Comparison of ENCODE assay signal across 24 mouse cellular contexts in the genomic region with DNA sequence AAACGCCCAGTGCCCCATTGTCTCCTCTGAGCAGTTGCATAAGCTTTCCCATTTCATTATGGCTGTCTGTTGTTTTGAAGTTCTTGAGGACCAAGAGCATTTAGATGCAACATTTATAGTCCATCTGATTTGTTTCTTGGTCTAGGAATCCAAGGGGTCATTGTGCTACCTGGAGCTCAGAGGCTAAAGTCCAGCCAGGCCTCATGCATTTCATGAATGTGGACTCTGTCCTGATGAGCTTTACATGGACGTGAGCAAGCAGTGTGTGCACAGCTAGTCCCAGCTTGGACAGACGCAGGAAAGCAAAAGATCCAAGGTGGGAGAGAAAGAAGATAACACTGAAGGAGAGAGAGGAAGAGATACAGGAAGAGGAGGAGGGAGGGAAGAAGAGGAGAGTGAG.
DNase-seq lines count a peak whose midpoint lies in the region; ATAC-seq and TF ChIP-seq lines count a peak whose summit lies in the region.
"Had no signal": no experiment of that assay in that cellular context is flagged by ENCODE, and none has a peak within 500 bp of the region (broad histone marks: within the 10 kb centered on the region; RNA-seq: fewer than 3 reads in every experiment).

No protein-coding gene starts in this region.

- H3K27ac ChIP-seq in kidney, adult 2 months (ENCODE audit: insufficient read depth, low read depth, low read length), result peak overlapping the region; percentile 51; the same call in 1 of the 2 replicates
- H3K27ac ChIP-seq in kidney, embryonic 15.5 days, result no peak overlapping the region
- H3K27ac ChIP-seq: forebrain, embryonic 10.5 days; forebrain, embryonic 13.5 days; heart, embryonic 15.5 days; hindbrain, embryonic 10.5 days; hindbrain, embryonic 13.5 days had no signal

- DNase-seq in kidney, adult 2 months, result peak; percentile 82
- peak; percentile 78 for DNase-seq in kidney, adult 9 months
- DNase-seq in kidney, postnatal 10 days, result peak; percentile 27
- peak; percentile 61 to 75 for DNase-seq in kidney, postnatal 36 days
- DNase-seq in layer of hippocampus, adult 18-20 months (ENCODE audit: low spot score in 2 of 2), result no peak
- DNase-seq in adrenal gland, postnatal 36 days, result no peak
- no peak for DNase-seq in gastrocnemius, adult 8-10 months (ENCODE audit: low spot score in 2 of 2)
- DNase-seq: adrenal gland, adult 8-10 months; adrenal gland, postnatal 25 days; cerebellum, adult 18-20 months; cerebellum, adult 9-10 months; gastrocnemius, postnatal 14 days; heart, adult 18-20 months; heart, postnatal 10 days; heart, postnatal 36 days had no signal

- WGBS in kidney, adult 2 months, result 42% methylated on average over 3 of the region's 3 CpGs
- WGBS in kidney, embryonic 15.5 days, result 78% methylated on average over 3 of the region's 3 CpGs

- no peaks in the 10 kb centered on the region for H3K36me3 ChIP-seq in kidney, adult 2 months (ENCODE audit: control insufficient read depth, insufficient read depth, low read length)
- H3K36me3 ChIP-seq in kidney, embryonic 15.5 days, result no peaks in the 10 kb centered on the region
- H3K36me3 ChIP-seq: forebrain, embryonic 10.5 days; heart, embryonic 12.5 days; heart, embryonic 15.5 days; hindbrain, embryonic 10.5 days; hindbrain, embryonic 13.5 days had no signal

- ATAC-seq in kidney, embryonic 15.5 days (replicated peaks; ENCODE audit: low FRiP score), result no peak
- ATAC-seq: CD4-positive, CD25-positive, alpha-beta regulatory T cell, adult 4 months; forebrain, embryonic 13.5 days; forebrain, embryonic 16.5 days had no signal

- H3K4me1 ChIP-seq in kidney, adult 2 months (ENCODE audit: control insufficient read depth, insufficient read depth, low read length), result no peaks in the 10 kb centered on the region
- H3K4me1 ChIP-seq in kidney, embryonic 15.5 days, result no peaks in the 10 kb centered on the region
- H3K4me1 ChIP-seq: forebrain, embryonic 10.5 days; forebrain, embryonic 13.5 days; heart, embryonic 12.5 days; heart, embryonic 15.5 days; hindbrain, embryonic 10.5 days; hindbrain, embryonic 13.5 days had no signal

- H3K4me3 ChIP-seq in kidney, adult 2 months (ENCODE audit: insufficient read depth, low read depth, low read length), result no peak overlapping the region
- no peak overlapping the region for H3K4me3 ChIP-seq in kidney, embryonic 15.5 days (replicated peaks)
- H3K4me3 ChIP-seq: forebrain, embryonic 10.5 days; forebrain, embryonic 13.5 days; heart, embryonic 12.5 days; heart, embryonic 15.5 days; hindbrain, embryonic 10.5 days; hindbrain, embryonic 13.5 days had no signal

- no peak overlapping the region for H3K9ac ChIP-seq in kidney, embryonic 15.5 days
- H3K9ac ChIP-seq: forebrain, embryonic 13.5 days; heart, embryonic 12.5 days; heart, embryonic 15.5 days; hindbrain, embryonic 13.5 days had no signal

- H3K27me3 ChIP-seq in kidney, adult 2 months (replicated peaks; ENCODE audit: control insufficient read depth, insufficient read depth, low read length), result no peaks in the 10 kb centered on the region
- no peaks in the 10 kb centered on the region for H3K27me3 ChIP-seq in kidney, embryonic 15.5 days
- H3K27me3 ChIP-seq: forebrain, embryonic 13.5 days; heart, embryonic 12.5 days; heart, embryonic 15.5 days; hindbrain, embryonic 13.5 days had no signal

- no peaks in the 10 kb centered on the region for H3K9me3 ChIP-seq in kidney, embryonic 15.5 days (replicated peaks)
- H3K9me3 ChIP-seq: forebrain, embryonic 10.5 days; forebrain, embryonic 13.5 days; heart, embryonic 12.5 days; heart, embryonic 15.5 days; hindbrain, embryonic 10.5 days; hindbrain, embryonic 13.5 days had no signal

- no peak overlapping the region for H3K4me2 ChIP-seq in kidney, embryonic 15.5 days
- H3K4me2 ChIP-seq: forebrain, embryonic 13.5 days; heart, embryonic 12.5 days; heart, embryonic 15.5 days; hindbrain, embryonic 13.5 days had no signal

- TF ChIP-seq POLR2A in kidney, adult 2 months (IDR thresholded peaks at IDR 0.05; ENCODE audit: low read depth, low read length), result no peak

- no peak for TF ChIP-seq CTCF in kidney, adult 2 months (conservative IDR thresholded peaks at IDR 0.05; ENCODE audit: insufficient read depth, insufficient read length, low read depth, low read length)

Comparison
In these comparisons a context has a peak if more than half of its experiments do, and no peak if none do; other contexts are left out.
1. DNase-seq: peak in kidney, adult 2 months (single experiment), kidney, adult 9 months (single experiment), kidney, postnatal 10 days (single experiment) and kidney, postnatal 36 days (2 of 2); none in layer of hippocampus, adult 18-20 months (0 of 2), adrenal gland, postnatal 36 days (0 of 2) and gastrocnemius, adult 8-10 months (0 of 2).